Mouse (Mus musculus): ENCODE data around the gene Ispd.
"Not testable (repeated sequence)": the region's sequence is repeated elsewhere in the genome, so short reads cannot be mapped to it uniquely, and the experiment has no call there.

Ispd gene

GRCm38 (mm10) chr12:36381441-36382340 is at the start of gene Ispd, which contains the start of gene D630036H23Rik:
Gene Ispd, plus strand, starts transcription at chr12:36381450.
Gene D630036H23Rik, minus strand, starts transcription at chr12:36382181.
- peak; percentile 78 for DNase-seq (ENCODE audit: low spot score)

DNA sequence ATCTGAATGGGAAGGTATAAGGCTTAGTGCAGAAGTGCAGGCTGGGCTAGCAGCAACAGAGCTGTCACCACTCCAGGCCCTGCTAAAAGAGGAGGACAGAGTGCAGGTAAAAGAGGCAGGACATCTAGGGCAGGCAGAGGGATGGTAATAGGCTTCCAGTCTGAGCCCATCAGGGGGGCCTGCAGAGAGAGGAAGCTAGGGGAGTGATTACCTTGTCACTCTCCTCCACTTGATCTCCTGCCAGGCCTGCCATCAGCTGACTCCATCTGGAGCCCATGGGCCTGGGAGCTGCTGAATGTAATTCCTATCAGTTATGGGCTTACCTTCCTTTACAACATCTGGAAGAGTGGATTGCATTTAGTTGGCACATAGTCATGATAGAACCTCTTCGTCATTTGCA is 48.6 kb upstream of the Ispd start:
- DNase-seq (ENCODE audit: low spot score) = no peak

GRCm38 (mm10) chr12:36333837-36334281 is 47.4 kb upstream of the Ispd start:
- DNase-seq (ENCODE audit: low spot score) = no peak

DNA sequence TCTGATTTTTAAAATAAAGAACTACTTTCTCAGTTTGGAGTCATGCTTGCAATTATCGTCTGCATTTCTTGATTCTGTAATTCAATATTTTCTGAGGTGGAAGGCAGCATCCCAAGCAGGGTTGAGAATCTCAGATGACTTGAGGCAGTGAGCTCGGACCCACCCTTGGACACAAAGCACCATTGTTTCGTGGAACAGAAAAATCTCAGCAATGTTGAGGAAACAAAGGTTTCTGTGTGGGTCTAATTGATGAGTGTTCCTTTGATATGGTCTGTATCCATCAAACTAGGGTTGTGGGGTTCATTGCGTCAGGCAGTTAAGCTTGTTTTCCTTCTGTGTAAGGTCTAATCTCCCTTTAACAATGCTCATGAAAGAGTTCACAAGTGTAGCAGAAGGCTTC is 37.1 kb upstream of the Ispd start:
- no peak for DNase-seq (ENCODE audit: low spot score)

DNA sequence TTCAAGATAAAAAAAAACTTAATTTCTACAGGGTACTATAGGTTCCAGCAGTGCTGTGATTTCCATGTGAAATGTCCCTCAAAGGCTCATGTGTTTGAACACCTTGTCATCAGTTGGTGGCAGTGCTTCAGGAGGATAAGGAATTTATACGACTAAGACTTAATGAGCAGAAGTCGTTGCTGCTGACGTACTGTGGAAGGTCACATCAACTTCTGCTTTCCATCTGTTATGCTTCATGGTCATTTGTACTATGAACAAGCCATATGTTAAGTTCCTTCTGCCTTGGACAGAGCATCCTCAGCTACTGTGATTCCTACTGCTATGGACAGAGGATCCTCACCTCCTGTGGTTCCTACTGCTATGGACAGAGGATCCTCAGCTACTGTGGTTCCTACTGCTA is 21.2 kb upstream of the Ispd start:
- no peak for DNase-seq (ENCODE audit: low spot score)

DNA sequence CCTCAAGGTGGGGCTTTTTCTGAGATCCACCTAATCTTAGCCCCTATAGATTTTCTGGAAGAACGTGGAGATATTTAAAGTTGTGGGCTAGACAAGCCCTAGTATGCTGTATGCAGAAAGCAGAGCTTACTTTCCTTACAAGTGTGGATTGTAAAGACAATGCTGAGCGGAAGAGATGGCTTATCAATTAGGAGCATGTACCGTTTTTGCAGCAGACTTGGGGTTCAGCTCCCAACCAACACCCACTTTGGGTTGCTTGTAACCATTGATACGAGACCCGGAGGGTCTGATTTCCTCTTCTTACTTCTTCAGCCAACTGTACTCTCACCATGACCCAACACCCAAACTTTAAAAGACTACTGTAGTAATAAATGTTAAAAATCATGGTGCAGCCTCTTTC is 20.6 kb upstream of the Ispd start:
- no peak for DNase-seq (ENCODE audit: low spot score)

GRCm38 (mm10) chr12:36364013-36364412 is 17.2 kb upstream of the Ispd start:
- no peak for DNase-seq (ENCODE audit: low spot score)

DNA sequence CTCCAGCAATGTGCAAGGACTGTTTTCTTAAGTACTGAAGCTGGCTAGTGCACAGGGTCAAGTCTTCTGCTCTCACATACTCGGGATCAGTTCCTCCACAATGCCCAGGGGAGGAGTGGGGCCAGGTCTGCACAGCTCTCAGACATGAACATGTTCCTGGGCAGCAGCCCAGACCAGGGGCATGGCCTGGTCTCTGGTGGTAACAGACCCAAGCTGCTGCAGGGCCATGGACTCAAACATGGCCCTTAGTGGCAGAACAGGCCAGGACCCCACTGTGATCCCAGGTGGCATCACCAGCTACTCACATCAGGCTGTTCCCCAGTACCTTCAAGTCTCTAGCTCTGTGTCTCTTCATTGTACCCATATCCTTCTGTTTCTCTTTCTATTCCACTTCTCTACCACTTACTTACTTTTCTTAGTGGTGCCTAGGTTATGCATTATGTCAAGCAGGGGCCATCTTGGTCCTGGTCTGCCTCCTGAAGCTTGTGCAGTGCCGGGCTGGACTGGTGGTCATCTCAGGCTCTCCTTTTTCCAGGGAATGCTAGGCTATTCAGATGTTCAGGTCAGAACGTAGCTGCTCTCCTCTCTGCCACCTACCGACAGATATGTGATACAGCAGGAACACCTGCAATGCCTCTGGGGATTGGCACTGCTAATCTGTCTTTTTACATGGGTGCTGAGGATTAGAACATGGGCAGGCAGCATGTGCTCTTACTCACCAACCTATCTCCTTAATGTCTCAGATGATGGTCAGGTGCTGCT is 7.8 kb upstream of the Ispd start:
- DNase-seq (ENCODE audit: low spot score) = no peak

GRCm38 (mm10) chr12:36376391-36376790 is 4.9 kb upstream of the Ispd start:
- DNase-seq (ENCODE audit: low spot score) = not testable (repeated sequence)

DNA sequence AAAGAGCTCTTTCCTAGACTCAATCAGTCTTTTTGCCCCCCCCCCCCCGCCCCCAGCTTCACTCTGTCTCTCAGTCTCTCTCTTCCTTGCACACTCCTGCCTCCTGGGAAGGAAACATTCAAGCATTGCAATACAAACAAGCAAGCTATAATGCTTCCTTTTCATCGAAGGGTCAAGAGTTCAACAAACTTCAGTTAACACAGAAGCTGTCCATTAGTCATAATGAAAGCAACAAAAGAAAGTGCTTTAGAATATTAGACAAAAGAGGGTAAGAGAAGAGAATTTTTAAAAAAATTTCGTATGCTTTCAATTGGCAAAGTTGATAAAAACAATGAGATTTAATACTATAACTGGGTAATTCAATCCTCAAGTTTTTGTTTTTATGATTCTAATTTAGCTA is 996 bp upstream of the Ispd start:
- no peak for DNase-seq (ENCODE audit: low spot score)

GRCm38 (mm10) chr12:36380806-36381205 is 444 bp upstream of the Ispd start:
- DNase-seq (ENCODE audit: low spot score) = no peak

GRCm38 (mm10) chr12:36385386-36385785 is 4.1 kb downstream of the Ispd start:
- DNase-seq (ENCODE audit: low spot score) = no peak

DNA sequence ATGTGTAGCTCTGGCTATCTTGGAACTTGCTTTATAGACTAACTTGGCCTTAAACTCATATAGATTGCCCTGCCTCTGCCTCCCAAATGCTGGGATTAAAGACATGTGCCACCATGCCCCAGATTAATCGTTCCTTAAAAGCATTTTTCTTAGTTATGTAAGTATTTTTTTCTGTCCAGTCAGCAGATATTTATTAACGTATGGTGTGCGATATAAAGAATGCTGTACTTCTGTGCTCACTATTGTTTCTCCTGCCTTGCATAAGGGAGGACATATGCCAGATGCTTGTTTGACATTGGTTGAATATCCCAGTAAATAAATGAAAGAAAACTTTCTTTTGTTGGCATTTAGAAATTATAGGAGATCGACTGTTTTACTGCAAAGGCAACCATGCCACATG is 5.7 kb downstream of the Ispd start:
- DNase-seq (ENCODE audit: low spot score) = no peak

DNA sequence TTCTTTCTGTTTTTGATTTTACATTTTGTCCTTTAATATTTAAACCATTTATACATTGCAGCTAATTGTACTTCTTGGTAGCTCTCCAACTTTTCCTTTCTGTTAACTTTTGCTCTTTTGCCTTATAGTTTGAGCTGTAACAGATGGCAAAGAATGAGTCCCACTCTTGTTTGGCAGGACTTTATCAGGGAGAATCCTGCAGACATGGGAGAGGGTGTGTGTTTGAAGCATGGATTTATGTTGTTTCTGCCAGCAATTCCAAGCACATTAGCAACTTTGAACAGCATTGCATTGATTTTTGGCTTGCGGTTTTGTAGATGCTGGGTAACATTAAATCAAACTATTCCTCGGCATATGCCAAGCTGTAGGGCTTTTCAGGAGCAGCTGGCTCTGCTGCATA is 13.9 kb downstream of the Ispd start:
- DNase-seq (ENCODE audit: low spot score) = no peak

- peak; percentile 8 for DNase-seq (ENCODE audit: low spot score)
Measured at GRCm38 (mm10) chr12:36423677-36424076, 42.4 kb downstream of the Ispd start.

DNA sequence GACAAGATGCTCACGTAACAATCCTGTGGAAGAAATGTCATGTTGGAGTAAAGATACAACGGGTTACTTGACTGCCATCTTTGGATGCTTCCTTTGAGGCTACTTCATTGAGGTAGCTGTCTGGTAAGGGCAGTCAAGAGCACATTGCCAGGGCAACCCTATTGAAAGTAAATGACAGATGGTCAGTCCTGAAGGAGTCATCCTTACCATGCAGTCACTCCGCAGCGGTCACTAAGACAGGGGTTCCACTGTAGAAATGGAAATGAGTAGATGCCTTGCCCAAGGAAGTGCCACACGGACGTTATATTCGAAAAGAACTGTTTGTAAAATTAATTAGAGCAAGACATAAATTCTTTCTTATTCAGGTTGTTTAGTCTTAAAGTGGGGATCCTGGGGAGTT is 44.0 kb downstream of the Ispd start:
- no peak for DNase-seq (ENCODE audit: low spot score)

- no peak for DNase-seq (ENCODE audit: low spot score)
Measured at GRCm38 (mm10) chr12:36426163-36427045, 45.2 kb downstream of the Ispd start.

- DNase-seq (ENCODE audit: low spot score) = no peak
Measured at GRCm38 (mm10) chr12:36436956-36437355, 55.7 kb downstream of the Ispd start.

GRCm38 (mm10) chr12:36439396-36439795 is 58.1 kb downstream of the Ispd start:
- no peak for DNase-seq (ENCODE audit: low spot score)

- no peak for DNase-seq (ENCODE audit: low spot score)
Measured at GRCm38 (mm10) chr12:36456002-36456401, 74.8 kb downstream of the Ispd start.

GRCm38 (mm10) chr12:36457726-36458125 is 76.5 kb downstream of the Ispd start:
- no peak for DNase-seq (ENCODE audit: low spot score)

Measured in ovary, postnatal 14 days (tissue).